Mouse (Mus musculus): Measurements from ENCODE around the gene Prh1.
"Not testable (repeated sequence)": the region's sequence is repeated elsewhere in the genome, so short reads cannot be mapped to it uniquely, and the experiment has no call there.

The Prh1 gene

DNA sequence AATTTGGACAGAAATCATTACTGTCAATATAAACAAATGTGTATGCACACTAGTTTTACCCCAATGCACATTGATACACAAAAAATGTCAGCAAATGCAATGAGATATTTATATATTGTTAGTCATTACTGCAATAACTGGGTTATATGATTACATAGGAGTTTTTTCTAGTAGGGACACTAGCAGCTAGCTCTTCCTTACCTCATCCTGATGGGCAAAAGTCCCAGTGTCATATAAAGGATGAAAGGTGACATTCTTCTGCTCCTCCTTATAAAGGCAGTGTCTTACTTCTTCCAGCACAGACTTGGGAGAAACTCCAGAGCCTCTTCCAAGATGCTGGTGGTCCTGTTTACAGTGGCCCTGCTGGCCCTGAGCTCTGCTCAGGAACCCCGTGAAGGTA is at the start of gene Prh1:
Gene Prh1, plus strand, starts transcription at position 301 of the 400 bp plus-strand sequence.
- DNase-seq (ENCODE audit: low spot score in 2 of 2): not testable (repeated sequence)

DNA sequence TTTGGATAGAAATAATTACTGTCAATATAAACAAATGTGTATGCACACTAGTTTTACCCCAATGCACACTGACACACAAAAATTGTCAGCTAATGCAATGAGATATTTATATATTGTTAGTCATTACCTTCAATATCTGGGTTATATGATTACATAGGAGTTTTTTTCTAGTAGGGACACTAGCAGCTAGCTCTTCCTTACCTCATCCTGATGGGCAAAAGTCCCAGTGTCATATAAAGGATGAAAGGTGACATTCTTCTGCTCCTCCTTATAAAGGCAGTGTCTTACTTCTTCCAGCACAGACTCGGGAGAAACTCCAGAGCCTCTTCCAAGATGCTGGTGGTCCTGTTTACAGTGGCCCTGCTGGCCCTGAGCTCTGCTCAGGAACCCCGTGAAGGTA is 26.0 kb downstream of the Prh1 start, which contains the start of gene Prp2:
Gene Prp2, plus strand, starts transcription at position 301 of the 400 bp plus-strand sequence.
- not testable (repeated sequence) for DNase-seq (ENCODE audit: low spot score in 2 of 2)

All from left cerebral cortex, adult 9 months (tissue).